Mouse (Mus musculus): Measurements from ENCODE around the gene Rabgap1l.

DNA sequence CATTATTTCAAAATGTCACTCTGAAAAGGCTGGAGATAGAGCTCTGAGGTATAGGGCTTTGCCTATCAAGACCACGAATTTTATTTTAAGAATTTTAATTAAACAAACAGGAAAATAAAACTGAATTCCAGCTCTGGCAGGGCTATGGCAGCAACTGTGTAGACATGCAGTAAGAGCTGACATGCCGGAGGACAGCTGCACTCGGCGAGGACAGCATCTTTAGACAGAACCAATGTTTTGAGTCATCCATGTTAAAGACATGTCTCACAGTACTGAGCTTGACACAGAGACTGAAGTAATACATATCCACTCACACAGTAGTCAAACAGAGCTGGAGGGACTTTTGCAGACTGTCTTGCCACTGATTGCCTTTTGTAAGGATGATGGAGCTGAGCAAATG, 532.4 kb downstream of the Rabgap1l start:
- TF ChIP-seq GATA1 (IDR thresholded peaks at IDR 0.05; ENCODE audit: borderline replicate concordance, low read length) (no peak), FLI1 (IDR thresholded peaks at IDR 0.05; ENCODE audit: low read length) (no peak)
